Mouse (Mus musculus) mature B cell (primary cell): Measurements from ENCODE around the gene Hmgcs1.

Experiments
- in situ Hi-C: fragments of 300-500 bp; cut with MboI; formaldehyde crosslinking; loops from 2 replicates; pipeline ENCODE4 v1.14.3; 2019

Gene Hmgcs1

GRCm38 (mm10) chr13:119753859-119754634, 63.9 kb downstream of the Hmgcs1 start:
- in situ Hi-C loops, result no loop called here

GRCm38 (mm10) chr13:119754635-119755020, 64.4 kb downstream of the Hmgcs1 start:
- in situ Hi-C loops, result no loop called here

GRCm38 (mm10) chr13:119755141-119755547, 65.0 kb downstream of the Hmgcs1 start:
- in situ Hi-C loops, result no loop called here

GRCm38 (mm10) chr13:119755681-119756471, 65.7 kb downstream of the Hmgcs1 start, which contains the start of gene Nim1k:
Gene Nim1k, minus strand, starts transcription at chr13:119755882.
- in situ Hi-C loops, result no loop called here

- in situ Hi-C loops, result no loop called here
Measured at GRCm38 (mm10) chr13:119756831-119757230, 66.7 kb downstream of the Hmgcs1 start.
